Mouse (Mus musculus) spleen, adult 2 months (tissue): ENCODE results near the gene Syn2.

Source experiments
- CTCF ChIP-seq: fragments of 200-500 bp; IDR thresholded peaks from 2 replicates; pipeline ENCODE4 v1.5.1; 2011; ENCODE audit warnings: mild to moderate bottlenecking, inconsistent platforms; ENCODE audit not compliant: insufficient read depth, insufficient read length, insufficient replicate concordance; ENCODE audit errors: extremely low read depth
- POLR2A ChIP-seq: fragments of 200-500 bp; IDR thresholded peaks from 2 replicates; pipeline ENCODE4 v1.6.1; 2011; ENCODE audit warnings: low read depth, low read length, inconsistent platforms

GRCm38 (mm10) chr6:115169518-115169917 lies 34.8 kb downstream of the Syn2 start:
- TF ChIP-seq POLR2A = no peak
- TF ChIP-seq CTCF = no peak
